Mouse (Mus musculus): ENCODE results near the gene Wdr74. TPM values are rescaled to one million over a fixed set of nuclear protein-coding genes. Genes with fewer than 3 reads are reported as not detected.
A peak's percentile ranks its signal among the peaks of the same experiment; 100 is the strongest.

The Wdr74 gene
- polyA plus RNA-seq, 1 experiment from 2014 or later: 108 TPM

DNA sequence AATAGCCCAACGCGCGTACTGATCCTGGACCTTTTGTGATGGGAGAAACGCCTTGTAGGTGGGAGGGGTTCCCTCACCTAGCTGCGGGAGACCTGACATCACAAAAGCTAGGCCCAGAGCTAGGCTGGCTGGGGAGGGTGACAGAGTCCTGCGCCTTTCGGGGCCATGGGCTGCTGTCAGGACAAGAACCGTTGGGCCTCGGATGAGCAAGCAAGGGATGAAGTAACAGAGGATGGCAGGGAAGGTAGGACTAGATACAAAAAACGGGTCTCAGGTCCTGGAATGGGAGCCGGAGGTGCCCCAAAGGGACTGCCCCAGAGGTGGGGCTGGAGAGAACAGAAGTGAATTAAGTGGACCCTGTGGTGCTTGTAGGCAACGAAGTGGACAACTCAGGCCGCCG is 5.0 kb downstream of the Wdr74 start, which contains the start of gene 1700092M07Rik:
Gene 1700092M07Rik, plus strand, starts transcription at position 116 of the 400 bp plus-strand sequence.
- WGBS: 58% methylated on average over 14 of the region's 14 CpGs
- Histone ChIP-seq H3K27me3 (ENCODE audit: insufficient read depth, low read length) (no peaks in the 10 kb centered on the region), H3K36me3 (ENCODE audit: insufficient read depth, low read length) (peaks cover 42% of the 10 kb centered on the region), H3K4me3 (ENCODE audit: low read length) (peak within 1 kb of the TSS; percentile 89), H3K4me2 (replicated peaks; ENCODE audit: low read depth, low read length) (peak within 1 kb of the TSS; percentile 42), H3K9ac (replicated peaks; ENCODE audit: low read length) (peak within 1 kb of the TSS; percentile 87), H3K4me1 (ENCODE audit: insufficient read depth, low read length) (peaks cover 29% of the 10 kb centered on the region), H3K27ac (ENCODE audit: low read length) (peak within 1 kb of the TSS; percentile 98), H3K9me3 (ENCODE audit: low read length) (no peaks in the 10 kb centered on the region)
- ATAC-seq (ENCODE audit: low FRiP score, low TSS enrichment): peak; percentile 2; the same call in 1 of the 2 replicates

DNA sequence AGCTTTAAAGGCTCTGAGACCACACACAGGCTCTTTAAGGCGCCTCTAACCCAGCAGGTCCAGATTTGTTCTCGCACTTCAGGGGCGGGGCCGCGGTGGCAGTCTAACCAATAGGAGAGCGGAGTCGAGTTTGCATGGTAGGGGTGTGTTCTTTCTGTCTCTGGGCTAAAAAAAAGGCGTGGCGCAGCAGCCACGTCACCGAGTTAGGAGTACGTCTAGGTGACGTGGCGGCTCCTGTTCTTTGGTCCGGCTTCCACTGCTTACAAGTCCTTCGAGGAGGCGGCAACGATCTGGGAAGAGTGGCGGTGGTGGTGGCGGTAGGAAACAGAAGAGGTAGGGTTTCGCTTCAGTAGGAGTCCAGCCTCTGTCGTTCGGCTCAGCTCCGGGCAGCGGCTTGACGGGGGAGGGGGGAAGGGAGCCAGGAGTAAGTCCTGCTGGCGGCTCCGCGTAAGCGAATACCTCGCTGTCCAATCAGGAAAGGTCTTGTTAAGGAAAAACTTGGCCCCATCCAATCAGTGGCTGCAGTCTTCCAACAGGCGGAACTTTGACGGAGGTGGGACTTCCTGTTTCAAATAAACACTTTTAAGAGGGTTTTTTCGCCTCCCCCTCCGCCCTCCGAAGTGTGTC is 5.7 kb downstream of the Wdr74 start, which contains the start of gene Stx5a:
Gene Stx5a, plus strand, starts transcription at position 171 of the 627 bp plus-strand sequence.
- Histone ChIP-seq H3K9ac (replicated peaks; ENCODE audit: low read length) (peak within 1 kb of the TSS; percentile 87), H3K27ac (ENCODE audit: low read length) (peak within 1 kb of the TSS; percentile 98), H3K4me1 (ENCODE audit: insufficient read depth, low read length) (peaks cover 29% of the 10 kb centered on the region), H3K27me3 (ENCODE audit: insufficient read depth, low read length) (no peaks in the 10 kb centered on the region), H3K4me2 (replicated peaks; ENCODE audit: low read depth, low read length) (peak within 1 kb of the TSS; percentile 99), H3K9me3 (ENCODE audit: low read length) (no peaks in the 10 kb centered on the region), H3K36me3 (ENCODE audit: insufficient read depth, low read length) (peaks cover 50% of the 10 kb centered on the region), H3K4me3 (ENCODE audit: low read length) (peak within 1 kb of the TSS; percentile 89)
- ATAC-seq (ENCODE audit: low FRiP score, low TSS enrichment): peak; percentile 98
- under 1% methylated on average over 36 of the region's 36 CpGs for WGBS

DNA sequence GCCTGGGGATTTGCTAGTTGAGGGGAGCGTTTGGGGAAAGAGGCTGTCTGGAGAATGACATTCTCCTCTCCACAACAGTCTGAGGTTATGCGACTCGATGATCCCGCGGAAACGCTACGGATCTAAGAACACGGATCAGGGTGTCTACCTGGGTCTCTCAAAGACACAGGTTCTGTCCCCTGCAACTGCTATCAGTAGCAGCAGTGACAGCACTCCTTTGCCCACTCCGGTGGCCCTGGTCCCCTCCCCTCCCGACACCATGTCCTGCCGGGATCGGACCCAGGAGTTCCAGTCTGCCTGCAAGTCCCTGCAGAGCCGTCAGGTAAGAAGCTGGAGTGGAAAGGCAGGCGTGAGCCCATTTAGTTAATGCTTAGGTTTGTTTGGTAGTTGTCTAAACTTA is 6.5 kb downstream of the Wdr74 start:
- ATAC-seq (ENCODE audit: low FRiP score, low TSS enrichment): no peak

DNA sequence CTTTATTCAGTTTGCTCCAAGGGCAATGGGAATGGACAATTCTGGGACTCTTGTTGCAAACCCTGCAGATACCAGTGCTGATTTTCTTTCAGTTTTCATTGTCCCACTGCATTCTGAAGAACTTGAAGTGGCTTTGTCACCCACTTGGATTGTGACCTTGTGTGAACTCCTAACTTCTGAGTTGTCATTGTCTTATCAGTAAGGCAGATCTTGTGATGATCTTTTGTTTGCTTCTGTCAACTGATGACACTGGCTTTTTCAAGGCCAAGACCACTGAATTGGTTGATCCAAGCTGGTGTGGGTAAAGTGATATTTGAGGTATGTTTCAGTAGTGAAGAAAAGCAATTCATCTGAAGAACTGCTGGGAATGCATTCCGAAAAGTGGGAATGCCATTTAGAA is 9.8 kb downstream of the Wdr74 start:
- no peak overlapping the region for H3K9ac ChIP-seq (replicated peaks; ENCODE audit: low read length)
- no peak for ATAC-seq (ENCODE audit: low FRiP score, low TSS enrichment)
- no peak overlapping the region for H3K4me3 ChIP-seq (ENCODE audit: low read length)
- no peak overlapping the region for H3K27ac ChIP-seq (ENCODE audit: low read length)
- peaks cover 19% of the 10 kb centered on the region for H3K4me1 ChIP-seq (ENCODE audit: insufficient read depth, low read length)
- 94% methylated on average over 1 of the region's 1 CpGs for WGBS
- no peaks in the 10 kb centered on the region for H3K27me3 ChIP-seq (ENCODE audit: insufficient read depth, low read length)
- no peaks in the 10 kb centered on the region for H3K9me3 ChIP-seq (ENCODE audit: low read length)
- H3K36me3 ChIP-seq (ENCODE audit: insufficient read depth, low read length): peaks cover 71% of the 10 kb centered on the region
- H3K4me2 ChIP-seq (replicated peaks; ENCODE audit: low read depth, low read length): no peak overlapping the region

More for the DNA sequence above, 6.5 kb downstream of the Wdr74 start:
- H3K4me2 ChIP-seq (replicated peaks; ENCODE audit: low read depth, low read length): peak overlapping the region; percentile 99
- H3K9ac ChIP-seq (replicated peaks; ENCODE audit: low read length): peak overlapping the region; percentile 87
- H3K27ac ChIP-seq (ENCODE audit: low read length): peak overlapping the region; percentile 98
- peaks cover 22% of the 10 kb centered on the region for H3K4me1 ChIP-seq (ENCODE audit: insufficient read depth, low read length)
- no peaks in the 10 kb centered on the region for H3K27me3 ChIP-seq (ENCODE audit: insufficient read depth, low read length)
- peaks cover 57% of the 10 kb centered on the region for H3K36me3 ChIP-seq (ENCODE audit: insufficient read depth, low read length)
- H3K4me3 ChIP-seq (ENCODE audit: low read length): peak overlapping the region; percentile 89
- WGBS: 10% methylated on average over 14 of the region's 14 CpGs
- no peaks in the 10 kb centered on the region for H3K9me3 ChIP-seq (ENCODE audit: low read length)

DNA sequence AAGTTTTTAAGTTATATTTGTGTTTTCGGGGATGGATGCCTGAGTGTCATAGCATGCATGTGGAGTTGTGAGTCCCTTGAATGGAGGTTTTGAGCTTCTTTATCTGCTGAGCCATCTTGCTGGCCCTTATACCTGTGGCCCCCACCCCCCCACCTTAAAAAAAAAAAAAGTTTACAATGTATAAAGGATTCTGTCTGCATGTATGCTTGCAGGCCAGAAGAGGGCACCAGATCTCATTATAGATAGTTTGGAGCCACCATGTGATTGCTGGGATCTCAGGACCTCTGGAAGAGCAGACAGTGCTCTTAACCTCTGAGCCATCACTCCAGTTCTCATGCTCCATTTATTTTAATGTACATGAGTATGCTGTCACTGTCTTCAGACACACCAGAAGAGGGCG is 11.7 kb downstream of the Wdr74 start:
- ATAC-seq (ENCODE audit: low FRiP score, low TSS enrichment): no peak
- H3K4me1 ChIP-seq (ENCODE audit: insufficient read depth, low read length): peaks cover 10% of the 10 kb centered on the region
- no peak overlapping the region for H3K9ac ChIP-seq (replicated peaks; ENCODE audit: low read length)
- H3K9me3 ChIP-seq (ENCODE audit: low read length): no peaks in the 10 kb centered on the region
- H3K36me3 ChIP-seq (ENCODE audit: insufficient read depth, low read length): peaks cover 88% of the 10 kb centered on the region
- 63% methylated on average over 2 of the region's 2 CpGs for WGBS
- H3K4me3 ChIP-seq (ENCODE audit: low read length): no peak overlapping the region
- H3K27ac ChIP-seq (ENCODE audit: low read length): no peak overlapping the region
- H3K27me3 ChIP-seq (ENCODE audit: insufficient read depth, low read length): no peaks in the 10 kb centered on the region
- no peak overlapping the region for H3K4me2 ChIP-seq (replicated peaks; ENCODE audit: low read depth, low read length)

DNA sequence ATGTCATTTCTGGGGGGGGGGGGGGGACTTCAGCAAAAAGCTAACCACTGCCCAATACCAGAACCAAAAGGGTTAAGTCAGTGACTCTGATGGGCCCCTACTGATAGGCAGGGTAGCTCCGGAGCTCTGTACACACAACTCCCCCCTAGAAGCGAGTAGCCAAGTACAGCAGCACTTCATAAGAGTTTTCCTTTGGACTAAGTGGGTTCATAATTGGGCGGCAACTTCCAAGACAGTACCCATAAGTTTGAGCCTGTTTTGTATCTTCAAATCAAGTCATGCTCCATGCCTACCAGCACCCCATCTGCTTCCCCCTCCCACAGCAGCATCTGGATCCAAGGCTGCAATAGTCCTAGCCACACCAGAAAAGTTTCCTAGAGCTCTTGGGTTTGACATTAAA is 20.0 kb downstream of the Wdr74 start:
- 73% methylated on average over 3 of the region's 3 CpGs for WGBS
- no peaks in the 10 kb centered on the region for H3K27me3 ChIP-seq (ENCODE audit: insufficient read depth, low read length)
- H3K36me3 ChIP-seq (ENCODE audit: insufficient read depth, low read length): peaks cover 41% of the 10 kb centered on the region
- H3K27ac ChIP-seq (ENCODE audit: low read length): no peak overlapping the region
- 0 out of 2 replicates have a peak overlapping the region, but pooled peaks have one; percentile 9 for H3K9ac ChIP-seq (replicated peaks; ENCODE audit: low read length)
- H3K9me3 ChIP-seq (ENCODE audit: low read length): no peaks in the 10 kb centered on the region
- peak overlapping the region; percentile 69 for H3K4me2 ChIP-seq (replicated peaks; ENCODE audit: low read depth, low read length)
- H3K4me3 ChIP-seq (ENCODE audit: low read length): peak overlapping the region; percentile 97
- H3K4me1 ChIP-seq (ENCODE audit: insufficient read depth, low read length): peaks cover 24% of the 10 kb centered on the region
- ATAC-seq (ENCODE audit: low FRiP score, low TSS enrichment): no peak

DNA sequence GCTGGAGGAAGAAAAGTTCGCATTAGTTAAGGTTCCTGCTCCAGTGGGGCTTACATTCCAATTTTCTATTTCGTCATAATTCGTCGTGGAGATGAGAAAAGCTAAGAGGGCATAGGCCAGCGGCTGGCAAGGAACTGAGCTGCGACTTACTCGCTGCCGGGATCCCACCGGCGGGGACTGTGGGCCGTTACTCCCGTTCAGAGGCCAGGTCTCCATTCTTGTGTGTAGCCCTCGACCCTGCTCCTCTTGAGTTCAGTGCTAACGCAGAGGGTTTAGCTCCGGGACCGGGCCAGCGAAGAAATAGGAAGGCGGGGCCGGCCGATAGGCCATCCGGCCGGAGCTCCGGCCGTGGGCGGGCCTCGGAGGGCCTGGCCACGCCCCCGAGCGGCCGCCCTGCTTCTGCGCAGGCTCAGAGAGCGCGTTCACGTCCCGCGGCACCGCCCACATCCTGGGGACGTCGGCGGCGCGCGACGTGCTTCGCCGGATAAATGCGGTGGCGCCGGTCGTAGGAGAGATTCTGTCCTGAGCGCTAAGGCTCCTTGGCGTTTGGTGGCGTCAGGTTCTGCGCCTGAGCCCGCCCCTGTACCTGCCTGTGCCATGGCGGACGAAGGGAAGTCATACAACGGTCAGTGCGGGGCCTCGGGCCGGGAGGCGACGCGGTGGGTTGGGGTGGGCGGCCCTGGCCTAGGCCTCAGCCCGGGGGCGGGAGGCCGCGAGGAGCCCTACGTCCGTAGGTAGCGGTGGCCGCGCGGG is 21.2 kb downstream of the Wdr74 start, which contains the start of gene Nxf1:
Gene Nxf1, plus strand, starts transcription at position 439 of the 753 bp plus-strand sequence.
- Histone ChIP-seq H3K4me3 (ENCODE audit: low read length) (peak within 1 kb of the TSS; percentile 97), H3K27ac (ENCODE audit: low read length) (peak within 1 kb of the TSS; percentile 93), H3K9ac (replicated peaks; ENCODE audit: low read length) (peak within 1 kb of the TSS; percentile 98), H3K36me3 (ENCODE audit: insufficient read depth, low read length) (peaks cover 31% of the 10 kb centered on the region), H3K4me2 (replicated peaks; ENCODE audit: low read depth, low read length) (peak within 1 kb of the TSS; percentile 69), H3K4me1 (ENCODE audit: insufficient read depth, low read length) (peaks cover 24% of the 10 kb centered on the region), H3K9me3 (ENCODE audit: low read length) (no peaks in the 10 kb centered on the region), H3K27me3 (ENCODE audit: insufficient read depth, low read length) (no peaks in the 10 kb centered on the region)
- ATAC-seq (ENCODE audit: low FRiP score, low TSS enrichment): peak; percentile 95
- under 1% methylated on average over 74 of the region's 75 CpGs for WGBS

DNA sequence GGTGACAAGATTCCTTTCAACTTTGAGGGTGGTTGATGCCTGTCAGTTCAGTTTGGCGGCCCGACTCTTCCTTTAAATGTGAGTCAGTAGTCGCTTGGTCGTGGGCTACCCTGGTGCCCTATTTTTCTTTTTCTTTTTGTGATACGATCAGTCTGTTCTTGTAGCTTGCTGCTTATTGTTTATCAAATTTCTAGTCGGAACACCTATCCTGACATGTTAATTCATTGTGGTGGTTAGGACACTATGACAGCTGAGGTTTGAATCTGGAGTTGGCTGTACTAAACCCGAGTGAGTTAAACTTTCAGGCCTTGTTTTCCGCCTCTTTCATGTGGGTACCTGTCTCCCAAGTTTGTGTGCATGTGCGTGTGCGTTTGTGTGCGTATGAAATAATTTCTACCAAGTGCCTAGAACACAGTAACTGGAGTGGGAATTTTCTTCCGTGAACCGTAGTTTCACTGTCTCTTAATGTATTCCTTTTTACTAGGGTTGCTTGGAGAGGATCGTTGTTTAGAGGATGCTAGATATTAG is 21.9 kb downstream of the Wdr74 start:
- Histone ChIP-seq H3K27ac (ENCODE audit: low read length) (peak overlapping the region; percentile 93), H3K4me1 (ENCODE audit: insufficient read depth, low read length) (peaks cover 24% of the 10 kb centered on the region), H3K36me3 (ENCODE audit: insufficient read depth, low read length) (peaks cover 28% of the 10 kb centered on the region), H3K4me3 (ENCODE audit: low read length) (peak overlapping the region; percentile 97), H3K9ac (replicated peaks; ENCODE audit: low read length) (peak overlapping the region; percentile 98), H3K4me2 (replicated peaks; ENCODE audit: low read depth, low read length) (peak overlapping the region; percentile 69), H3K27me3 (ENCODE audit: insufficient read depth, low read length) (no peaks in the 10 kb centered on the region), H3K9me3 (ENCODE audit: low read length) (no peaks in the 10 kb centered on the region)
- no peak for ATAC-seq (ENCODE audit: low FRiP score, low TSS enrichment)
- 3% methylated on average over 14 of the region's 14 CpGs for WGBS

DNA sequence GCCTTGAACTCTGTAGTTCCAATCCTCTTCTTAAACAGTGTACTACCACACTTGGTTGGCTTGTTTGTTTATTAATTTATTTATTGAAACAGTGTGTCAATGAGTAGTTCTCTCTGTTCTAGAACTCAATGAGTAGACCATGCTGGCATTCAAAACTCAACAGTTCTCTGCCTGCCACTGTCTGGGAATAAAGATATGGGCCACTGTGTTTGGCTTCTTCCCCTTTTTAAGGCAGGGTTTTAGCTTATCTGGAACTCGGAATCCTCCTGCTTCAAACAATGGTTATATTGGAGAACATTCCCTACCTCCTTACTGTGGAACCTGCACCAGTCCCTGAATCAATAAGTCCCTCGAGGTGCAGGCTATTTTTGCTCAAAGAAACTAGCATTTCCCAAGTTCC is 23.3 kb downstream of the Wdr74 start:
- ATAC-seq (ENCODE audit: low FRiP score, low TSS enrichment): no peak
- Histone ChIP-seq H3K4me2 (replicated peaks; ENCODE audit: low read depth, low read length) (no peak overlapping the region), H3K4me1 (ENCODE audit: insufficient read depth, low read length) (peaks cover 24% of the 10 kb centered on the region), H3K4me3 (ENCODE audit: low read length) (no peak overlapping the region), H3K9ac (replicated peaks; ENCODE audit: low read length) (no peak overlapping the region), H3K9me3 (ENCODE audit: low read length) (no peaks in the 10 kb centered on the region), H3K36me3 (ENCODE audit: insufficient read depth, low read length) (peaks cover 29% of the 10 kb centered on the region), H3K27ac (ENCODE audit: low read length) (no peak overlapping the region), H3K27me3 (ENCODE audit: insufficient read depth, low read length) (no peaks in the 10 kb centered on the region)
- WGBS: 91% methylated on average over 2 of the region's 2 CpGs
